Mouse (Mus musculus) megakaryocyte, embryonic 14.5 days (primary cell): Measurements from ENCODE around the gene Dnaaf1.

Experiments
- FLI1 ChIP-seq: IDR thresholded peaks from 2 replicates; pipeline ENCODE4 v1.6.1; 2012; ENCODE audit warnings: low read length, inconsistent platforms, mixed read lengths
- GATA1 ChIP-seq: IDR thresholded peaks from 3 replicates; pipeline ENCODE4 v1.6.1; 2012; ENCODE audit warnings: mixed read lengths, low read length, inconsistent platforms, borderline replicate concordance

DNA sequence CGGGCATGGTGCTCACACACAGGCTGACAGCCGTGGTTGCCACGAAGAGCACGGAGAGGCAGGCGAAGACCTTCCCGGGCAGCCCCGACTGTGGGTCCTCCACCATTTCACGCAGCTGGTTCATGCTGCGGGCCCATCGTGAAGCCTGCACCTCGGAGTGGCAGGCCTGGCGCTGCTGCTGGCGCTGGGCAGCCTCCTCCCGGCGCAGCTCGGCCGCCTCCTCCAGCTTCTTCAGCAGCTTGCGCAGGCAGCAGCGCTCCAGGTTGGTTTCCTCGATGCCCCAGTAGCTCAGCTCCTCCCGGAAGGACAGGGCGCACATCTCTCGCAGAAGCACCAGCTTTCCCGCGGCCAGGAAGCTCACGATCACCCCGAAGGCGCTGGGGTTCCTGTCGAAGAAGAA, 57.9 kb downstream of the Dnaaf1 start:
- TF ChIP-seq GATA1 (no peak), FLI1 (no peak)
